Mouse (Mus musculus) liver, postnatal 0 days (tissue): Measurements from ENCODE around the gene Thrsp. TPM values are rescaled to one million over a fixed set of nuclear protein-coding genes. Genes with fewer than 3 reads are reported as not detected.
A peak's percentile ranks its signal among the peaks of the same experiment; 100 is the strongest.
"Not testable (repeated sequence)": the region's sequence is repeated elsewhere in the genome, so short reads cannot be mapped to it uniquely, and the experiment has no call there.

Experiments used
- ATAC-seq: fragments of 200-750 bp; cut with Nextera tagmentation; 2 replicates; pipeline ENCODE4 v1.8.0; 2017; ENCODE audit warnings: mild to moderate bottlenecking, moderate library complexity
- DNase-seq: peaks from one replicate; pipeline ENCODE4 v3.0.0-alpha.2; 2016
- H3K27ac ChIP-seq: fragments of 300-500 bp; sonication (generic); 2 replicates; pipeline ENCODE4 v1.5.1; 2014; ENCODE audit warnings: antibody characterized with exemption, moderate library complexity, mild to moderate bottlenecking, low read depth
- H3K27me3 ChIP-seq: fragments of 300-500 bp; sonication (generic); 2 replicates; pipeline ENCODE4 v1.6.1; 2014; ENCODE audit warnings: low read length, control low read depth, mixed read lengths; ENCODE audit not compliant: insufficient read depth
- H3K36me3 ChIP-seq: fragments of 300-500 bp; sonication (generic); replicated peaks from 2 replicates; pipeline ENCODE4 v1.6.1; 2014; ENCODE audit warnings: mild to moderate bottlenecking, control low read depth, low read length, moderate library complexity, mixed read lengths; ENCODE audit not compliant: insufficient read depth
- H3K4me1 ChIP-seq: fragments of 300-500 bp; sonication (generic); 2 replicates; pipeline ENCODE4 v1.6.1; 2014; ENCODE audit warnings: antibody characterized with exemption, mild to moderate bottlenecking, control low read depth; ENCODE audit not compliant: insufficient read depth
- H3K4me2 ChIP-seq: fragments of 300-500 bp; sonication (generic); 2 replicates; pipeline ENCODE4 v1.6.1; 2014; ENCODE audit warnings: low read depth, mild to moderate bottlenecking, low read length, moderate library complexity, mixed read lengths
- H3K4me3 ChIP-seq: fragments of 300-500 bp; sonication (generic); 2 replicates; pipeline ENCODE4 v1.5.1; 2014; ENCODE audit warnings: low read depth, low read length
- H3K9ac ChIP-seq: fragments of 300-500 bp; sonication (generic); replicated peaks from 2 replicates; pipeline ENCODE4 v1.6.1; 2014; ENCODE audit warnings: mild to moderate bottlenecking, moderate library complexity
- H3K9me3 ChIP-seq: fragments of 300-500 bp; sonication (generic); 2 replicates; pipeline ENCODE4 v1.6.1; 2016; ENCODE audit warnings: mild to moderate bottlenecking, control low read depth, low read length, mixed read lengths
- CTCF ChIP-seq: sonication (generic); IDR thresholded peaks from 2 replicates; pipeline ENCODE4 v1.5.1; 2016; ENCODE audit warnings: antibody characterized with exemption, low read depth
- EP300 ChIP-seq: IDR thresholded peaks from 2 replicates; pipeline ENCODE4 v1.6.1; 2016; ENCODE audit warnings: antibody characterized with exemption, low read depth, mild to moderate bottlenecking
- WGBS: fragments of 180-500 bp; shearing (Covaris S2); extraction: QIAGEN DNeasy Blood & Tissue Kit; methylation state at CpG from one replicate; pipeline ENCODE4 v1.1.7; 2014; ENCODE audit not compliant: insufficient replicate concordance; 5-methylcytosine and 5-hydroxymethylcytosine counted together
- polyA plus RNA-seq: library from polyadenylated mRNA; unstranded; fragments of >200 nt; fragmentation: Nextera tagmentation; extraction: Ambion mirVana; gene quantifications from 2 replicates; pipeline ENCODE4 v1.2.1, GENCODE M21; 2015

The Thrsp gene
- polyA plus RNA-seq, 1 experiment from 2014 or later: 2.1 TPM

DNA sequence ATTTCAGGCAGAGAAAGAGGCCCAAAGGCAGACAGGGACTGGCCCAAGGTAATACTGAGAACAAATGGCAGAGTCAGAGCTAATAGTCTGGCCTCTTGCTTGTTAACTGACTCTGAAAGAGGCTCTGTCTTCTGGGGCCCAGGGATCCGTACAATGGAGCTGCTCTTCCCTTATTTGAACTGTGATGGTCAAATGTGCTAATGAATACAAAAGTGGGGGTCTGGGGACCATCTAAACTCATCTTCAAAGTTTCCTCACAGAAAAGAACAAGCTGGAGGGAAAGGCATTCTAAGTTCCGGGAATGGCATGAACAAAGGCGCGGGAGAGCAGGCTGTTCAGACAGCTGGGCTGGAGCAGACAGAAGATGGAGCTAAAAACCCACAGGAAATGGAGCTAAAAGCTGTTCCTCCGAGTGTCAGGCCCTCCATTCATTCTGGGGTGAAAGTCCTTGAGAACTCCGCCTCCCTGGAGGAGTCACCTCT, 29.6 kb upstream of the Thrsp start:
- Histone ChIP-seq H3K9me3 (0 out of 2 replicates have a peak, but pooled peaks cover 4% of the 10 kb centered on the region), H3K4me2 (no peak overlapping the region), H3K36me3 (no peaks in the 10 kb centered on the region), H3K4me3 (no peak overlapping the region), H3K27me3 (no peaks in the 10 kb centered on the region), H3K9ac (no peak overlapping the region), H3K4me1 (peaks cover under 1% of the 10 kb centered on the region; the same call in 1 of the 2 replicates), H3K27ac (no peak overlapping the region)
- TF ChIP-seq CTCF (0 out of 2 replicates have a peak, but pooled peaks have one; percentile 19), EP300 (no peak)
- 57% methylated on average over 6 of the region's 6 CpGs for WGBS
- no peak for ATAC-seq
- no peak for DNase-seq

DNA sequence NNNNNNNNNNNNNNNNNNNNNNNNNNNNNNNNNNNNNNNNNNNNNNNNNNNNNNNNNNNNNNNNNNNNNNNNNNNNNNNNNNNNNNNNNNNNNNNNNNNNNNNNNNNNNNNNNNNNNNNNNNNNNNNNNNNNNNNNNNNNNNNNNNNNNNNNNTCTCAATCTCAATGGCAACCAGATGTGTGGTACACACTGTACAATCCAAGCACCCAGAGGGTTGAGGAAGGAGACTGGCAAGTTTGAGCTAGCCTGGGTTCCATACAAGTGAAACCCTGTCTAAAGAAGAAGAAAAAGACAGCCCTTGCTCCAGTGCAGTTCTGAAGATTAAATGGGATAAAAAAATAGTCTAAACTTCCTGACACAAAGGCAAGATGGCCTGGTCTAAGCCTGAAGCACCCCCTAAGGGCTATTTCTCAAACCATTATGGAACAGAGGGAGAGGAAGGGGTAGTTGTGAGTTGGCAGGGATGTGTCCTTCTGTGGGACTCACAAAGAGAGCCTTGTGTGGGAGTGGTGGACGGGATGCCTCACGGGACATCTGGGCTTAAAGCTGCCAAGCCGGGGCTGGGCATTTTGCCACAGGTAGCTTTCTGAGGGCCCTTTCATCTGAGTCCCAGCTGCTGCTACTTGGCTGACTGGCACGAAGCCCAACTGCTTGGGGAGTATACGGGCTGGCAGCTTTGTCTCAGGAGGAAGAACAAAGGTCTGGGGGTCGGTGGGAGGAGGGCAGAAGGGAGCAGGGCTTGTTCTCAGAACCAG, 28.8 kb upstream of the Thrsp start:
- Histone ChIP-seq H3K4me1 (no peaks in the 10 kb centered on the region), H3K27ac (no peak overlapping the region), H3K4me3 (no peak overlapping the region), H3K9me3 (peaks cover 6% of the 10 kb centered on the region), H3K27me3 (no peaks in the 10 kb centered on the region), H3K4me2 (no peak overlapping the region), H3K36me3 (no peaks in the 10 kb centered on the region), H3K9ac (no peak overlapping the region)
- WGBS: 58% methylated on average over 6 of the region's 6 CpGs
- TF ChIP-seq EP300 (no peak), CTCF (no peak)
- ATAC-seq (no peak), DNase-seq (no peak)

GRCm38 (mm10) chr7:97438986-97439385, 21.5 kb upstream of the Thrsp start:
- no peak overlapping the region for H3K9ac ChIP-seq
- H3K4me1 ChIP-seq: no peaks in the 10 kb centered on the region
- DNase-seq (no peak), ATAC-seq (peak; percentile 60; the same call in 1 of the 2 replicates)
- no peak overlapping the region for H3K27ac ChIP-seq
- TF ChIP-seq EP300: no peak
- TF ChIP-seq CTCF: no peak
- no peaks in the 10 kb centered on the region for H3K36me3 ChIP-seq
- H3K27me3 ChIP-seq: no peaks in the 10 kb centered on the region
- H3K9me3 ChIP-seq: peaks cover 4% of the 10 kb centered on the region
- no peak overlapping the region for H3K4me2 ChIP-seq
- no peak overlapping the region for H3K4me3 ChIP-seq

GRCm38 (mm10) chr7:97434517-97434916, 17.0 kb upstream of the Thrsp start:
- no peak overlapping the region for H3K4me2 ChIP-seq
- 64% methylated on average over 10 of the region's 10 CpGs for WGBS
- H3K27ac ChIP-seq: no peak overlapping the region
- TF ChIP-seq CTCF (no peak), EP300 (no peak)
- DNase-seq: no peak
- H3K4me3 ChIP-seq: no peak overlapping the region
- H3K27me3 ChIP-seq: no peaks in the 10 kb centered on the region
- no peaks in the 10 kb centered on the region for H3K36me3 ChIP-seq
- ATAC-seq: no peak
- H3K9ac ChIP-seq: no peak overlapping the region
- H3K4me1 ChIP-seq: peaks cover 4% of the 10 kb centered on the region
- no peaks in the 10 kb centered on the region for H3K9me3 ChIP-seq

DNA sequence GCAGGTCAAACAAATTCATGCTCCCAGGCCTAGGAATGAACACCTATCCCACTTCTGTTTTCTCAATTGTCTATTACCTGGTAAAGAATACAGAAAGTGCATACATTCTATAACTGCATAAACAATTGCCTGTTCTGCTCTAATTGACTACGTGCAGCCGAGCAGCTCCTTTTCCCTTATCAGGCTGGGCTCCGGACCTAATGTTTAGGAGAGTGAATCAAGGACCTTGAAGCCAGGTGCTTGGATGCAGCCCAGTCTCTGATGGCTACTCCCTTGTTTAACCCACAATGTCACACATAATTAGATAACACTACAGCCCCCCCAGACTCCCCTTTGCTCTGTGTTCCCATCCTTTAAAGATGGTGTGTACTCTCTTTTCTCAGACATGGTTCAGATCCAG, 16.0 kb upstream of the Thrsp start:
- 64% methylated on average over 3 of the region's 3 CpGs for WGBS
- not testable (repeated sequence) for H3K36me3 ChIP-seq, H3K4me2 ChIP-seq, H3K4me1 ChIP-seq, H3K9me3 ChIP-seq, H3K4me3 ChIP-seq, H3K27ac ChIP-seq, DNase-seq, ATAC-seq, H3K9ac ChIP-seq, H3K27me3 ChIP-seq

DNA sequence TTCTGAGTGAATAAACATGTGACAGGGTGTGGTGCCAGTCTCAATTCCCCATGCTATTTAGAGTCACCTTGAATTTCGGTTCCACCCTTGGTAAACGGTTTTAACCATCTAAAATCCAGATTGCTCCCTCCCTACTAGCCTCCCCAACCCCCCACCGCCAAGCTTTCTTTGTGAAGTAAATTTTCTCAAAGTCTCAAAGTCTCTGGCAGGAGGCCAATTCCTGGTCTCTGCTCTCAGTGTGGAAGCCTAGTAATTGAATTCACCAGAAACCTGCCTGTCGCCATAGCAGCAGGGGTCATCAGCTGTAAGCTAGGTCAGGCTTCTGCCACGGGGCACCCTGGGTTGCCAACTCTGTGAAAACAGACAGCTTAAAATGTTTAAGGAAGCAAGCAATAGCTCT, 12.2 kb upstream of the Thrsp start:
- Histone ChIP-seq H3K27ac (no peak overlapping the region), H3K4me3 (no peak overlapping the region), H3K9me3 (no peaks in the 10 kb centered on the region), H3K4me2 (no peak overlapping the region), H3K27me3 (no peaks in the 10 kb centered on the region), H3K36me3 (no peaks in the 10 kb centered on the region), H3K4me1 (peaks cover 4% of the 10 kb centered on the region), H3K9ac (no peak overlapping the region)
- ATAC-seq: no peak
- 16% methylated on average over 5 of the region's 5 CpGs for WGBS
- no peak for TF ChIP-seq EP300
- TF ChIP-seq CTCF: no peak
- DNase-seq: no peak
